Mouse (Mus musculus): ENCODE measurements around the gene Cnst. TPM values are rescaled to one million over a fixed set of nuclear protein-coding genes. Genes with fewer than 3 reads are reported as not detected.

Cnst gene
- total RNA-seq, 2 experiments from 2014 or later: 25.2 to 26.6 TPM

Other genes with a start within 250 kb of the Cnst start
- 1 to 10 TPM; 3.4 to 4.6 TPM for gene Smyd3, start 28.3 kb upstream of the Cnst start, total RNA-seq (2021)
- gene Tfb2m, start 103 bp upstream of the Cnst start, total RNA-seq (2021): 10 to 100 TPM; 30.9 to 37.4 TPM
- 10 to 100 TPM; 28.7 to 33.0 TPM for gene Sccpdh, start 121.8 kb downstream of the Cnst start, total RNA-seq (2021)
- under 1 TPM in 1 of 2 experiments, not detected in 1; 0.15 TPM for gene Kif28, start 198.9 kb downstream of the Cnst start, total RNA-seq (2021)

Measured in gastrocnemius, postnatal 36 days (tissue).